Mouse (Mus musculus) lung, adult 2 months (tissue): ENCODE results near the gene Gm2042.
"Not testable (repeated sequence)": the region's sequence is repeated elsewhere in the genome, so short reads cannot be mapped to it uniquely, and the experiment has no call there.

Source experiments
- CTCF ChIP-seq: fragments of 200-500 bp; IDR thresholded peaks from 2 replicates; pipeline ENCODE4 v1.5.1; 2011; ENCODE audit warnings: mild to moderate bottlenecking, low read length, control low read depth; ENCODE audit not compliant: insufficient read depth
- POLR2A ChIP-seq: fragments of 200-500 bp; IDR thresholded peaks from 2 replicates; pipeline ENCODE4 v1.6.1; 2011; ENCODE audit warnings: low read depth, mild to moderate bottlenecking, control low read depth, low read length, borderline replicate concordance; ENCODE audit errors: extremely low read depth

GRCm38 (mm10) chr12:87919721-87920120 is 34.2 kb upstream of the Gm2042 start, which contains the start of gene Gm2035:
- TF ChIP-seq CTCF, POLR2A: not testable (repeated sequence)
